Mouse (Mus musculus) ovary, adult 18-20 months (tissue): ENCODE measurements around the gene Gab3.
"Not testable (repeated sequence)": the region's sequence is repeated elsewhere in the genome, so short reads cannot be mapped to it uniquely, and the experiment has no call there.

ENCODE experiments used
- DNase-seq: peaks from one replicate; pipeline ENCODE4 v3.0.0; 2022; ENCODE audit warnings: low spot score, mixed read lengths

The Gab3 gene

GRCm38 (mm10) chrX:75034054-75034453, 51.2 kb downstream of the Gab3 start:
- DNase-seq = not testable (repeated sequence)

- no peak for DNase-seq
Measured at GRCm38 (mm10) chrX:74983734-74984133, 101.5 kb downstream of the Gab3 start.

- DNase-seq = not testable (repeated sequence)
Measured at GRCm38 (mm10) chrX:74962899-74963298, 122.4 kb downstream of the Gab3 start.

GRCm38 (mm10) chrX:74959161-74959560, 126.1 kb downstream of the Gab3 start:
- not testable (repeated sequence) for DNase-seq
